Mouse (Mus musculus) CH12.LX (cell line): ENCODE measurements around the gene Phyhd1.

ENCODE experiments used
- CHD2 ChIP-seq: IDR thresholded peaks from 2 replicates; pipeline ENCODE4 v1.6.1; 2011; ENCODE audit warnings: low read length, improper control_type of control experiment
- CTCF ChIP-seq, 2 experiments: IDR thresholded peaks in 1 of 2; conservative IDR thresholded peaks in 1 of 2; 2 replicates each; pipeline ENCODE4 v1.5.1; 2011 to 2012; ENCODE audit warnings: low read depth in 2 of 2, low read length in 2 of 2, improper control_type of control experiment in 1 of 2, inconsistent platforms in 1 of 2, mild to moderate bottlenecking in 1 of 2, moderate library complexity in 1 of 2
- EP300 ChIP-seq: IDR thresholded peaks from 2 replicates; pipeline ENCODE4 v1.6.1; 2011; ENCODE audit warnings: low read length, improper control_type of control experiment
- HCFC1 ChIP-seq: IDR thresholded peaks from 2 replicates; pipeline ENCODE4 v1.6.1; 2012; ENCODE audit warnings: low read depth, mild to moderate bottlenecking, inconsistent platforms, low read length, improper control_type of control experiment
- KAT2A ChIP-seq: IDR thresholded peaks from 2 replicates; pipeline ENCODE4 v1.6.1; 2012; ENCODE audit warnings: low read length, improper control_type of control experiment, inconsistent platforms; ENCODE audit not compliant: insufficient replicate concordance
- MYC ChIP-seq: IDR thresholded peaks from 2 replicates; pipeline ENCODE4 v1.6.1; 2011; ENCODE audit warnings: low read depth, mild to moderate bottlenecking, improper control_type of control experiment, low read length
- NELFE ChIP-seq: IDR thresholded peaks from 2 replicates; pipeline ENCODE4 v1.6.1; 2011; ENCODE audit warnings: low read depth, low read length, improper control_type of control experiment
- POLR2A ChIP-seq: IDR thresholded peaks from 2 replicates; pipeline ENCODE4 v1.6.1; 2011; ENCODE audit warnings: low read depth, mild to moderate bottlenecking, improper control_type of control experiment, low read length
- POLR2AphosphoS2 ChIP-seq: IDR thresholded peaks from 2 replicates; pipeline ENCODE4 v1.6.1; 2011; ENCODE audit warnings: low read depth, low read length, improper control_type of control experiment
- RCOR1 ChIP-seq: conservative IDR thresholded peaks from 2 replicates; pipeline ENCODE4 v1.6.1; 2012; ENCODE audit warnings: low read depth, mild to moderate bottlenecking, inconsistent platforms, low read length, improper control_type of control experiment
- SMC3 ChIP-seq: IDR thresholded peaks from 2 replicates; pipeline ENCODE4 v1.6.1; 2011; ENCODE audit warnings: low read depth, low read length, improper control_type of control experiment
- TBP ChIP-seq: conservative IDR thresholded peaks from 2 replicates; pipeline ENCODE4 v1.6.1; 2011; ENCODE audit warnings: low read depth, low read length, improper control_type of control experiment
- UBTF ChIP-seq: IDR thresholded peaks from 2 replicates; pipeline ENCODE4 v1.6.1; 2012; ENCODE audit warnings: low read depth, mild to moderate bottlenecking, inconsistent platforms, low read length, improper control_type of control experiment, moderate library complexity
- ZC3H11A ChIP-seq: IDR thresholded peaks from 2 replicates; pipeline ENCODE4 v1.6.1; 2012; ENCODE audit warnings: low read depth, mild to moderate bottlenecking, inconsistent platforms, low read length, improper control_type of control experiment

DNA sequence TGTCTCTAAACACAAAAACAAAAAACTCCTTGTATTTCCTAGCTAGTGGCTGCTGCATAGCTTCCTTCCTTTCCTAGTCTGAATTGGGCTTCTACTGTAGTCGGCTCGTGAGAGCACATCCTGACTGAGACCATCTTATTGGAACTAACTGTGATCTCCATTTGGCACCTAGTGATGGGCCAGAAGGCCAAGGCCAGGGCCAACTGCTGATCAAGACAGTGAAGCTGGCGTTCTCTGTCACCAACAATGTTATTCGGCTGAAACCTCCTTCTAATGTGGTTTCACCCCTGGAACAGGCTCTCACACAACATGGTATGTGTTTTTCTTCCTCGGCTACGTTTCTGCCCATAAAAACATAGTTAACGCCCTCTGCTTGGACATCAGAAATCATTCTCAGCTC, 61.3 kb downstream of the Phyhd1 start:
- TF ChIP-seq POLR2AphosphoS2 = no peak
- no peak for TF ChIP-seq POLR2A
- no peak for TF ChIP-seq NELFE
- TF ChIP-seq EP300 = no peak
- no peak for TF ChIP-seq UBTF
- TF ChIP-seq CTCF (conservative IDR thresholded peaks at IDR 0.05 in 1 of 2, IDR thresholded peaks at IDR 0.05 in 1 of 2; ENCODE audit: low read depth in 2 of 2, low read length in 2 of 2) = no peak
- no peak for TF ChIP-seq MYC
- TF ChIP-seq RCOR1 = no peak
- TF ChIP-seq CHD2 = no peak
- TF ChIP-seq TBP = no peak
- TF ChIP-seq HCFC1 = no peak
- no peak for TF ChIP-seq ZC3H11A
- no peak for TF ChIP-seq SMC3
- no peak for TF ChIP-seq KAT2A
